Mouse (Mus musculus) limb, embryonic 12.5 days (tissue): ENCODE measurements around the gene Mcat. TPM values are rescaled to one million over a fixed set of nuclear protein-coding genes. Genes with fewer than 3 reads are reported as not detected.
A peak's percentile ranks its signal among the peaks of the same experiment; 100 is the strongest.

Source experiments
- ATAC-seq: fragments of 200-750 bp; cut with Nextera tagmentation; 2 replicates; pipeline ENCODE4 v1.8.0; 2017; ENCODE audit warnings: low read depth, moderate TSS enrichment; ENCODE audit not compliant: insufficient number of reproducible peaks, insufficient read depth, low FRiP score, low TSS enrichment
- H3K27ac ChIP-seq: fragments of 300-500 bp; sonication (generic); 2 replicates; pipeline ENCODE4 v1.5.1; 2016; ENCODE audit warnings: mild to moderate bottlenecking, moderate library complexity
- H3K27me3 ChIP-seq: fragments of 300-500 bp; sonication (generic); 2 replicates; pipeline ENCODE4 v1.6.1; 2016; ENCODE audit warnings: mild to moderate bottlenecking, moderate library complexity
- H3K36me3 ChIP-seq: fragments of 300-500 bp; sonication (generic); 2 replicates; pipeline ENCODE4 v1.6.1; 2016; ENCODE audit warnings: mild to moderate bottlenecking, moderate library complexity
- H3K4me1 ChIP-seq: fragments of 300-500 bp; sonication (generic); replicated peaks from 2 replicates; pipeline ENCODE4 v1.6.1; 2016
- H3K4me2 ChIP-seq: fragments of 300-500 bp; sonication (generic); 2 replicates; pipeline ENCODE4 v1.6.1; 2016; ENCODE audit warnings: mild to moderate bottlenecking, moderate library complexity
- H3K4me3 ChIP-seq: fragments of 300-500 bp; sonication (generic); replicated peaks from 2 replicates; pipeline ENCODE4 v1.5.1; 2016; ENCODE audit warnings: mild to moderate bottlenecking
- H3K9ac ChIP-seq: fragments of 300-500 bp; sonication (generic); replicated peaks from 2 replicates; pipeline ENCODE4 v1.6.1; 2016; ENCODE audit warnings: mild to moderate bottlenecking, moderate library complexity
- H3K9me3 ChIP-seq: fragments of 300-500 bp; sonication (generic); 2 replicates; pipeline ENCODE4 v1.6.1; 2016; ENCODE audit warnings: mild to moderate bottlenecking, moderate library complexity
- WGBS: fragments of 180-500 bp; shearing (Covaris S2); methylation state at CpG from one replicate; pipeline ENCODE4 v1.1.7; 2016; 5-methylcytosine and 5-hydroxymethylcytosine counted together
- polyA plus RNA-seq: library from polyadenylated mRNA; unstranded; fragments of >200 nt; fragmentation: Nextera tagmentation; extraction: Ambion mirVana; gene quantifications from 2 replicates; pipeline ENCODE4 v1.2.1, GENCODE M21; 2016

Gene Mcat
- polyA plus RNA-seq, 1 experiment from 2014 or later: 50.8 TPM

GRCm38 (mm10) chr15:83538855-83539254, 24.7 kb downstream of the Mcat start:
- no peak overlapping the region for H3K9ac ChIP-seq
- 97% methylated on average over 2 of the region's 2 CpGs for WGBS

GRCm38 (mm10) chr15:83535890-83536231, 27.7 kb downstream of the Mcat start:
- Histone ChIP-seq H3K9ac (no peak overlapping the region), H3K9me3 (no peaks in the 10 kb centered on the region), H3K4me3 (no peak overlapping the region), H3K27ac (no peak overlapping the region), H3K4me1 (no peaks in the 10 kb centered on the region), H3K27me3 (no peaks in the 10 kb centered on the region), H3K36me3 (no peaks in the 10 kb centered on the region), H3K4me2 (no peak overlapping the region)
- no peak for ATAC-seq
- 74% methylated on average over 6 of the region's 6 CpGs for WGBS

More at GRCm38 (mm10) chr15:83538855-83539254, 24.7 kb downstream of the Mcat start:
- Histone ChIP-seq H3K27ac (no peak overlapping the region), H3K36me3 (no peaks in the 10 kb centered on the region), H3K9me3 (no peaks in the 10 kb centered on the region), H3K27me3 (no peaks in the 10 kb centered on the region), H3K4me1 (no peaks in the 10 kb centered on the region), H3K4me3 (no peak overlapping the region), H3K4me2 (no peak overlapping the region)
- no peak for ATAC-seq

DNA sequence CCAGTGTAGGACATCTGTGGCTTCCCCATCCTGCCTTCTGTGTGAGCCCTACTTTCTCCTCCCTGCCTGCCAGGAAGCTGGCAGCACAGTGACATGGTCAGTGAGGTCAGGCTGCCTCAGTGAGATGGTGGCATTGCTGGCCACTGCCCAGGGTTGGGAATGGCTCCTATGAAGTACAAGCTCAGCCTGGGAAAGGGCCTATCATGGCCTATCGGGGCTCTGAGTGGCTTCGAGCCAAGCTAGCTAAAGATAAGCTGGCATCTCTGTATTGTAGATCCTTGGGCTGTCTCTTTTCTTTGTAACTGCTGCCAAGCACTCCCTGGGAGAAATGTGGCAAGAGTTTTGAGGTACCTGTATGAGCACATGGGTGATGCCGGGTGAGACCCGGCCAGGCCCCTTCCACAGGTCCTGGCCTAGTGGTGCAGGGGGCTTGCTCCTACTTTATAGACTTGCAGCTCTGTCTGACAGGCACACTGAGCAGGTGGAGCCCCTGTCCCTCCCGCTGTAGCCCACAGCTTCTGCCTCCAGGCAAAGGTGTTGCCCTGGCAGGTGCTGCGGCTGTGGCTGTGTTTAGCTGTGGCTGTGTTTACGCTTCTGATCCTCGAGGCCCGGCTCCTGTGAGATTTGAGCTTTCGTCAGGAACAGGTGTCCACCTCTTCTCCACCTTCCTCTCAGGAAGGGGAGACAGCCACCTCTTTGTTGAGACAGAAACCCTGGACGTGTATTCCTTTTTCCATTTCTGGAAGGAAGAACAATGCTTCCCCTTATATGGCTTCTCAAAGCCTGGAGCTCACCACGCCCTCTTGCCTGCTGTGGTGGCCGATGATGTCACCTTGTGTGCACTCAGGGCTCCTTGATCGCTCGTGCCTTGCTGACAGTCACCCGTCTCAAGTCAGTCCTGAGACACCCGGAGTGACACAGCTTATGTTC, 28.4 kb downstream of the Mcat start:
- Histone ChIP-seq H3K9ac (no peak overlapping the region), H3K4me3 (no peak overlapping the region), H3K9me3 (no peaks in the 10 kb centered on the region), H3K4me2 (no peak overlapping the region), H3K27ac (no peak overlapping the region), H3K36me3 (no peaks in the 10 kb centered on the region), H3K4me1 (no peaks in the 10 kb centered on the region), H3K27me3 (0 out of 2 replicates have a peak, but pooled peaks cover 1% of the 10 kb centered on the region)
- 72% methylated on average over 17 of the region's 17 CpGs for WGBS
- no peak; the same call in 1 of the 2 replicates for ATAC-seq

GRCm38 (mm10) chr15:83532606-83533005, 31.0 kb downstream of the Mcat start:
- 72% methylated on average over 7 of the region's 7 CpGs for WGBS
- H3K9me3 ChIP-seq: no peaks in the 10 kb centered on the region

GRCm38 (mm10) chr15:83531961-83532469, 31.6 kb downstream of the Mcat start:
- ATAC-seq: no peak
- H3K4me1 ChIP-seq: peaks cover 5% of the 10 kb centered on the region; the same call in 1 of the 2 replicates
- no peak overlapping the region for H3K4me3 ChIP-seq
- H3K4me2 ChIP-seq: no peak overlapping the region
- H3K9me3 ChIP-seq: no peaks in the 10 kb centered on the region
- 84% methylated on average over 5 of the region's 5 CpGs for WGBS
- H3K9ac ChIP-seq: no peak overlapping the region
- no peak overlapping the region for H3K27ac ChIP-seq
- H3K36me3 ChIP-seq: no peaks in the 10 kb centered on the region
- H3K27me3 ChIP-seq: peaks cover 30% of the 10 kb centered on the region

More at GRCm38 (mm10) chr15:83532606-83533005, 31.0 kb downstream of the Mcat start:
- H3K27ac ChIP-seq: no peak overlapping the region
- no peak overlapping the region for H3K9ac ChIP-seq
- no peak overlapping the region for H3K4me3 ChIP-seq
- ATAC-seq: no peak
- H3K36me3 ChIP-seq: no peaks in the 10 kb centered on the region
- H3K4me2 ChIP-seq: no peak overlapping the region
- peaks cover 24% of the 10 kb centered on the region for H3K27me3 ChIP-seq
- H3K4me1 ChIP-seq: no peaks in the 10 kb centered on the region

DNA sequence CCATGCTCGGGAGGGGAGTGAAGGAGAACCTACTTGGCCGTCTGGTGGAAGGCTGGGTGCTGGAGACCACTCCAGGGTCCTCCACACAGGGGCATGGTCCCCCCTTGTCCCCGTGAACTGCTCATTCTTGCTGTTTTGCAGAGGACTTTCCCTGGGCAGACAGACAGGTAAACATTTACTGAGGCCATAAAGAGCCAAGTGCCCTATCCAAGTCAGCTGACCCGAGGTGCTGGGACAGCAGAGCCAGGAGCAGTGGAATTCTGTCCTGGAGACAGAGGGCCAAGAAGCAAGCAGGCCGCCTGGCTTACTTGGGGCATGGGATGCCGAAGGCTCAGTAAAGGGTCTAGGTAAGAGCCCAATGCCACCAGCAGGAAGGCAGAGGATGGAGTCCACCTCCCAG, 32.9 kb downstream of the Mcat start:
- Histone ChIP-seq H3K27ac (no peak overlapping the region), H3K4me3 (no peak overlapping the region), H3K4me1 (peaks cover 16% of the 10 kb centered on the region), H3K4me2 (no peak overlapping the region), H3K9me3 (no peaks in the 10 kb centered on the region), H3K9ac (no peak overlapping the region), H3K36me3 (no peaks in the 10 kb centered on the region), H3K27me3 (peaks cover 44% of the 10 kb centered on the region)
- 62% methylated on average over 6 of the region's 6 CpGs for WGBS
- ATAC-seq: no peak

- no peak overlapping the region for H3K4me2 ChIP-seq
- ATAC-seq: no peak
- H3K9me3 ChIP-seq: no peaks in the 10 kb centered on the region
- WGBS: 70% methylated on average over 9 of the region's 9 CpGs
- peaks cover 48% of the 10 kb centered on the region for H3K27me3 ChIP-seq
- H3K4me1 ChIP-seq: peaks cover 19% of the 10 kb centered on the region
- no peak overlapping the region for H3K27ac ChIP-seq
- H3K9ac ChIP-seq: no peak overlapping the region
- no peak overlapping the region for H3K4me3 ChIP-seq
- H3K36me3 ChIP-seq: no peaks in the 10 kb centered on the region
Measured at GRCm38 (mm10) chr15:83530233-83530632, 33.4 kb downstream of the Mcat start.

GRCm38 (mm10) chr15:83529765-83530164, 33.8 kb downstream of the Mcat start:
- no peaks in the 10 kb centered on the region for H3K36me3 ChIP-seq
- no peaks in the 10 kb centered on the region for H3K9me3 ChIP-seq
- peaks cover 19% of the 10 kb centered on the region for H3K4me1 ChIP-seq
- H3K4me2 ChIP-seq: no peak overlapping the region
- no peak overlapping the region for H3K27ac ChIP-seq
- ATAC-seq: no peak
- 84% methylated on average over 5 of the region's 5 CpGs for WGBS
- peaks cover 53% of the 10 kb centered on the region for H3K27me3 ChIP-seq
- no peak overlapping the region for H3K4me3 ChIP-seq
- H3K9ac ChIP-seq: no peak overlapping the region

GRCm38 (mm10) chr15:83528892-83529291, 34.7 kb downstream of the Mcat start:
- no peak for ATAC-seq
- peaks cover 19% of the 10 kb centered on the region for H3K4me1 ChIP-seq
- H3K27me3 ChIP-seq: peaks cover 62% of the 10 kb centered on the region
- 56% methylated on average over 4 of the region's 4 CpGs for WGBS
- no peak overlapping the region for H3K27ac ChIP-seq
- no peaks in the 10 kb centered on the region for H3K9me3 ChIP-seq
- H3K36me3 ChIP-seq: no peaks in the 10 kb centered on the region
- no peak overlapping the region for H3K4me3 ChIP-seq
- no peak overlapping the region for H3K9ac ChIP-seq
- H3K4me2 ChIP-seq: no peak overlapping the region

DNA sequence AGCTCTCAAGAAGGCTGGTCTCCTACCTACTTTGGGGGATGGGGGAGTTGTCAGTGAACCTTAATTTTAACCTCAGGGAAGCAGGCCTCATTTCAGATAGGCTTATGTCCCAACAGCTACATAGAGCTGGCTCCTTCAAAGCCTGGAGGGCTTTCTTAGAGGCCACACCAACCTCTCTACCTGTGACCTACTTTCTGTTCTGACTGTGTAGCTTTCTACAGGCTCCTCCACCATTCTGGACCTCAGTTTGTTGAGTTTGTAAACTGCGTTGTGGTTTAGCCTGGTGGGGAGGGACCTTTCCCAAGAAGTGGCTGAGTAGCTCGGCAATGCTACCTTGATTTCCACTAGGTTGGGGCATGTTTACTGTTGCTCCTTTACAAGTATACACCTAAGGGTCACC, 35.8 kb downstream of the Mcat start:
- H3K27me3 ChIP-seq: peaks cover 69% of the 10 kb centered on the region
- H3K9me3 ChIP-seq: no peaks in the 10 kb centered on the region
- H3K36me3 ChIP-seq: no peaks in the 10 kb centered on the region
- H3K4me3 ChIP-seq: no peak overlapping the region
- H3K9ac ChIP-seq: no peak overlapping the region
- 65% methylated on average over 2 of the region's 2 CpGs for WGBS
- H3K27ac ChIP-seq: no peak overlapping the region
- H3K4me1 ChIP-seq: peaks cover 23% of the 10 kb centered on the region
- ATAC-seq: no peak
- peak overlapping the region; percentile 94; the same call in 1 of the 2 replicates for H3K4me2 ChIP-seq

DNA sequence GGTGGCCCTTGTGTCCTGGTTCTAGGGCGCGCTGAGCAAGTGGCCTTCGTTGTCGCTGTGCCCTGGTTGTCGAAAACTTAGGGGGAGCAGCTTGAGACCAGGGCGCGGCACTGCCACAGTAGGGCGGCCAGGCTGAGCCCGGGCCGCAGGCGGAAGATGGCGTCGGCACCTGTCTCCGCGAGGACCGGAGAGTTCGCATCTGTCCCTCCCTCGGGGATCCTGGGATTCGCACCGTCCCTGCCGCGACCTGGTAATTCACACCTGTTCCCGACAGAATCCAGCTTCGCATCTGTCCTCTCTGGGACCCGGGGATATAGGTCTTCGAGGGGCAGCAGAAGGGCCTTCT, 36.5 kb downstream of the Mcat start:
- H3K27me3 ChIP-seq: peaks cover 69% of the 10 kb centered on the region
- no peaks in the 10 kb centered on the region for H3K9me3 ChIP-seq
- ATAC-seq: no peak
- WGBS: under 1% methylated on average over 26 of the region's 26 CpGs
- peak overlapping the region; percentile 94 for H3K4me2 ChIP-seq
- H3K27ac ChIP-seq: no peak overlapping the region
- peak overlapping the region; percentile 50 for H3K9ac ChIP-seq
- H3K4me3 ChIP-seq: peak overlapping the region; percentile 56
- H3K4me1 ChIP-seq: peaks cover 23% of the 10 kb centered on the region
- H3K36me3 ChIP-seq: no peaks in the 10 kb centered on the region
